Mouse (Mus musculus) MEL (cell line): ENCODE results near the gene Naa15.

Experiments used
- CTCF ChIP-seq, 3 experiments: IDR thresholded peaks in 2 of 3; conservative IDR thresholded peaks in 1 of 3; 2 replicates each; pipeline ENCODE4 v1.5.1; 2011 to 2012; ENCODE audit warnings: low read length in 3 of 3, low read depth in 2 of 3, mild to moderate bottlenecking in 2 of 3, improper control_type of control experiment in 1 of 3, inconsistent platforms in 1 of 3, mixed read lengths in 1 of 3, moderate library complexity in 1 of 3; ENCODE audit not compliant: control insufficient read depth in 1 of 3, insufficient read depth in 1 of 3, poor library complexity in 1 of 3, severe bottlenecking in 1 of 3
- EP300 ChIP-seq, 2 experiments: IDR thresholded peaks; 2 replicates each; pipeline ENCODE4 v1.6.1; 2011; ENCODE audit warnings: improper control_type of control experiment in 2 of 2, low read length in 2 of 2, low read depth in 1 of 2, mild to moderate bottlenecking in 1 of 2
- GABPA ChIP-seq: IDR thresholded peaks from 2 replicates; pipeline ENCODE4 v1.6.1; 2012; ENCODE audit warnings: low read depth, mild to moderate bottlenecking, inconsistent platforms, low read length, improper control_type of control experiment, moderate library complexity
- KAT2A ChIP-seq: conservative IDR thresholded peaks from 2 replicates; pipeline ENCODE4 v1.6.1; 2012; ENCODE audit warnings: low read depth, low read length, improper control_type of control experiment, inconsistent platforms
- MAX ChIP-seq: IDR thresholded peaks from 2 replicates; pipeline ENCODE4 v1.6.1; 2011; ENCODE audit warnings: low read length, improper control_type of control experiment
- MAZ ChIP-seq: IDR thresholded peaks from 2 replicates; pipeline ENCODE4 v1.6.1; 2012; ENCODE audit warnings: low read depth, mild to moderate bottlenecking, inconsistent platforms, low read length, improper control_type of control experiment
- MXI1 ChIP-seq: IDR thresholded peaks from 2 replicates; pipeline ENCODE4 v1.6.1; 2011; ENCODE audit warnings: mild to moderate bottlenecking, low read depth, low read length, improper control_type of control experiment
- NELFE ChIP-seq: IDR thresholded peaks from 2 replicates; pipeline ENCODE4 v1.6.1; 2011; ENCODE audit warnings: low read depth, low read length, improper control_type of control experiment
- POLR2A ChIP-seq, 2 experiments: IDR thresholded peaks; 2 replicates each; pipeline ENCODE4 v1.6.1; 2011 to 2012; ENCODE audit warnings: low read length in 2 of 2, mild to moderate bottlenecking in 2 of 2, control low read depth in 1 of 2, improper control_type of control experiment in 1 of 2, low read depth in 1 of 2, moderate library complexity in 1 of 2; ENCODE audit not compliant: control insufficient read depth in 1 of 2, insufficient read depth in 1 of 2, poor library complexity in 1 of 2
- TBP ChIP-seq: IDR thresholded peaks from 2 replicates; pipeline ENCODE4 v1.8.0; 2011; ENCODE audit warnings: low read depth, low read length, improper control_type of control experiment
- ZKSCAN1 ChIP-seq: IDR thresholded peaks from 2 replicates; pipeline ENCODE4 v1.6.1; 2012; ENCODE audit warnings: low read depth, mild to moderate bottlenecking, inconsistent platforms, low read length, improper control_type of control experiment, moderate library complexity

GRCm38 (mm10) chr3:51400682-51401081, 14.3 kb upstream of the Naa15 start:
- TF ChIP-seq ZKSCAN1 = no peak
- no peak for TF ChIP-seq KAT2A
- TF ChIP-seq GABPA = no peak
- no peak for TF ChIP-seq MAZ
- no peak for TF ChIP-seq CTCF (IDR thresholded peaks at IDR 0.05 in 2 of 3, conservative IDR thresholded peaks at IDR 0.05 in 1 of 3; ENCODE audit: control insufficient read depth in 1 of 3, insufficient read depth in 1 of 3, low read depth in 2 of 3, low read length in 3 of 3, poor library complexity in 1 of 3, severe bottlenecking in 1 of 3)
- TF ChIP-seq TBP = no peak
- TF ChIP-seq MAX = no peak
- no peak for TF ChIP-seq NELFE
- TF ChIP-seq POLR2A (IDR thresholded peaks at IDR 0.05; ENCODE audit: control insufficient read depth in 1 of 2, insufficient read depth in 1 of 2, low read depth in 1 of 2, low read length in 2 of 2, poor library complexity in 1 of 2) = no peak
- no peak for TF ChIP-seq MXI1
- no peak for TF ChIP-seq EP300 (IDR thresholded peaks at IDR 0.05; ENCODE audit: low read depth in 1 of 2, low read length in 2 of 2)
